Mouse (Mus musculus): ENCODE measurements at regions not wholly inside any gene's neighbourhood (a gene's known extent, or its start where the extent isn't known, plus 50 kb on each side); places are given as distances from the start of the nearest gene placed in this dataset.
"Not testable (repeated sequence)": the region's sequence is repeated elsewhere in the genome, so short reads cannot be mapped to it uniquely, and the experiment has no call there.

DNA sequence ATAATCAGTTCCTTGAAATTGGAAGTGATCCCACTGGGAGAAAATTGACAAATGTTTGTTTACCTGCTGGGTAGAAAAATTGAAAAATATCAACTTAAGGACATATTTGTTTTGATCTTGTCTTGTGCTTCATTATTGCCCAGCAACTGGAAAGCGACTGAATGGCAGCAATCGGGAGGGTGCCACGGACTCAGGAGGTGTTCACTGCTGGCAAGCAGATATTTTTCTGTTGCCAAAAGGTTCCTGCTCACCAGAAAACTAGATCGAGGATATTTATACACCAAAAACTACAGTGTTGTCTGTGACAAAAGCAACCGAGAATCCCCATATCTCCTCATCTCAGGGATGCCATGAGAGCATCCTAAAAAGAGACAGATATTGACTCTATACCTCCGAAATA is 71.4 kb downstream of the Gm21833 start:
- no peak for DNase-seq (ENCODE audit: low spot score in 2 of 2)

DNA sequence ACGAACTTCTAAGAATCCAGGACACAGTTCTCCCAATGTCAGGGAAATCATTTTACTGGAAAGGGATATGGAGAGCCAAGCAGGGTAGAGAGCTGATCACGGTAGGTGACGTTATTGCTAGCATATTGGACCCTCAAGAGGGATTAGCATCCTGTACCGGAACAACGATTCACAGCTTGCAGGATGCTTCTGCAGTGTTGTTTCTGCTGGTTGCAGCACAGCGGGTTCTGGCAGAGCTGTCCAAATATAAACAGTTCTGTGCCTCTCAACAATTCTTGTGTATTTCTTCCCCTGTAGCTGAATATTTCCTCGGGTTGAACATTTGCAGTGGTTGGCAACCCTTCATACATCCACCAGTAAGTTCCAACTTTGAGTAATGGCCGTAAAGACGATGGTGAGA is 92.4 kb downstream of the Gm21833 start:
- DNase-seq (ENCODE audit: low spot score in 2 of 2): no peak

DNA sequence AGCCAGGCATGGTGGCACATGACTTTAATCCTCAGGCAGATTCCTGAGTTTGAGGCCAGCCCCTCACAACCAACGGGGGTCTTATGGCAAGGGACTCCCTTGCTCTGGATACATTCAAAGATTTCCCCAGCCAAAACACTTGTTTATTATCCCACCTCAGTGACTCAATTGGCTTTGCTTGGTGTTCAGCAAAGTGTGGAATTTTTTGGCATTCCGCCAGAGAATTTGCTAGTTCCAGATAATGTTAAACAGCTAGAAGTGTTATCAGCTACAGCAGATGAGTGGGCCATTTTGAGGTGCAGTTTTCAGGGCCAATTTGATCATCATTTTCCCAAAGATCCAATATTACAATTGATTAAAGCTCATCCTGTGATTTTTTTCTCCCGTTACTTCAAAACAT is 130.8 kb downstream of the Gm21833 start:
- DNase-seq (ENCODE audit: low spot score in 2 of 2): not testable (repeated sequence)

DNA sequence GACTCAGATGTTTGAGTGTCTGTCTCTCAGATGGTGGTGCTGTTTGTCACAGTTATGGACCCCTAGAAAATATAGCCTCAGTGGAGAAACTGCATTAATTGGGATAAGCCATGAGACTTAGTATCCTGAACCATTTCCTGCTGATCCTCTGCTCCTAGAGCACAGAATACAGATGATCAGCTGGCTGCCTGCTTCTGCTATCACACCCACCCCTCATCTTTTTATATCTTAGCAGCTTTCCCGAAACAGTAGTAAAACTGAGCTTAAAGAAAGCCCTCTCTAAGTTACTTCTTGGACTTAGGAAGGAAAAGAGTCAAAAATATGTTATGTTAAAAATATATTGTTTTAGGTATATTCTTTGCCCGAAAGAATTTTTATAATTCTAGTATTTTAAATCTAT is 163.5 kb downstream of the Gm21833 start:
- no peak for DNase-seq (ENCODE audit: low spot score in 2 of 2)

DNA sequence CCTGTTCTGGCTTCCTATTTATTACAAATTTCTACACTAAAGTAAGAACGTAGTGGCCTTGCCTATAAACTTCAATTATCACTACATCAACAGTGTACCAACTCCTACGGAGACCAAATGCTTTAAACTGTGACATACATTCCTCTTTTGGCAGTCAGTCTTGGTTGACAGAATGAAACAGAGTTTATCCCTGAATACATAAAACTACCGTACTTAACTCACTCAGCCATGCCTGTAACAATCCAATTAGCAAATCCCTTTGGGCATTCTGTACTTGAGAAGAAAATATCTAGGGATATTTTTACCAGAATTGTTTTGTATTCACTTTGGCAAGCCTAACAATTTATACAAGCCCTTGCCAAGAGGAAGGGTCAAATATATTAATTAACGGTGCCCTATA is 169.7 kb downstream of the Gm21833 start:
- no peak for DNase-seq (ENCODE audit: low spot score in 2 of 2)

DNA sequence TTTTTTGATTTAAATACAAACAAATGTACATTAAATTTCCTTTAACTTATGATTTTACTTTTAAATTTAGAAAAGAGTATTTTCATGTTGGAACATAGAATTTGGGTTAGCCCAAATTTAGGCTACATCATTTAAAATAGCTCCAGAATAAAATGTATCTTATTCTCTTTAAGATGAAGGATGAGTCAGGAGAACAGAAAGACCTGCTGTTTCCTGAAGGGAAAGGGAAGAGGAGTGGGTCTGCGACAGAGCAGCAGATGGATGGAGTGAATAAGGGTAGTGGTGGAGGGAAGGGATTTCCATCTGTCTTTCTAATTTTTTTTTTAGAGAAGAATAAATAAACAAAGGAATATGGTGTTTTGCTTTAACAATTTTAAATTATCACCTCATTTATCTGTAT is 193.1 kb downstream of the Gm21833 start:
- no peak for DNase-seq (ENCODE audit: low spot score in 2 of 2)

DNA sequence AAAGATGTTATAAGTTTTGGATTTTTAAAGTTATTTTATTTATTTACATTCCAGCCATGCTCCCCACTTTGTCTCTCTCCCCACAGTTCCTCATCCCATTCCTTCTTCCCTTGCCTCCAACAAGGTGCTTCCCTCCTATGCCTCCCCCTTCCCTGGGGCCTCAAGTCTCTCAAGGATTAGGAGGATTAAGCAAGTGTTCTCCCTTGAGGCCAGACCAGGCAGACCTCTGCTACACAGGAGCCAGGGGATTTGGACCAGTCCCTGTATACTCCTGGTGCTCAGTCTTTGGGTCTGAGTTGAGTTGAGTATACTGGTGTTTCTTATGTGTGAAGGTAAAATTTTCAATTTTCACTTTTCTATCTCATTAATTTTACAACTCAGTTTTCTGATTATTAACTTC is 235.2 kb downstream of the Gm21833 start:
- no peak for DNase-seq (ENCODE audit: low spot score in 2 of 2)

DNA sequence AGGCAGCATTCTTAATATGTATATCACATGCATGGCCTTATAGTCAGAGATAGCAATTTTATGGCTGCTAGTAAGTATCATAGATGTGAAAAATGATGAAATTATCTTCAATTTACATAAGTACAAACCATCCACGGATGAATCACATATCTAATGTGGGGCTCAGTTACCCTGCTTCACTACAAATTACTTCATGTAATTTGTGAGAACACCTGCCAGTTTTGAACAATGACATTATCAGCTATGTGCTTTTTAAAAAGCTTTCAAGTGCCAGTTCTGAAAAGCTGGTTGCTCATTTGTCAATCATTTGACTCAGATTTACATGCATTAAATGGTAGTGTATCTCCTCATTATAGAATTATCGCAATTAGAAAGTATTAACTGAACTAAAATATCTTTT is 243.3 kb downstream of the Gm21833 start:
- DNase-seq (ENCODE audit: low spot score in 2 of 2): no peak

DNA sequence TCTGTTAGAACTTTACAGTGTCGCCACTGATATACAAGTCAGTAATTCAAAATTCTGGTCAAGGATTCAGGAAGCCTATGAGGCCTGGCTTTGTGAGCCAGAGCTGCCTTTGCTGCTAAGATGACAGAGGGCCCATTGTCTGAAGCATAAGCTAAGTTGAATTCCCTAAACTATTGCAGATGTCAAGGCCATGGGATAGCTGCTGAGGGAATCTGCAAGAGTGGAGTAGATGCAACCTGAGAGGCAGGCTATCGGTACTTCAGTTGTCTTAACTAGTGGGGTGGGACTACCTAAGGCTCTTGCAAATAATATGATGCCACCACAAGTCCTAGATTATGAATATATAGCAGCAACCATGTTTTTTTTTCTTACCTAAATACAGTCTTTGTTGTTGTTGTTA is 263.9 kb downstream of the Gm21833 start:
- DNase-seq (ENCODE audit: low spot score in 2 of 2): no peak

DNA sequence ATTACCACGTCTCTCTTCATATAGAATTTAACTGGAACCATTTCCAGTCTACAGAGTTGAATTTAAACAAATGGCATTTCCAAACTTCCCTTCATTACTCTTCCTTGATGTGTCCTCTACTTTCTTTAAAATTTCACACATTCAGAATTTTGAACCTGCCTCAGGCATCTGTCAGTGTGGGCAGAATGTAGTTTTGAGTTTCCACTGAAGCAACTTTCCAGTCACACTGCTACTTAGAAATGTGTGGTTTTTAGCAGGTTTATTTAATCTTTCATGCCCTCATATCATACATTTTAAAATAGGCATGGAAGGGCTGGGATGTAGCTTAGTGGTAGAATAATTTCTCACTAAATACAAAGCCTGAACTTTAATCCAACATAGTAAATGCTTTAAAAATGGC is 282.9 kb downstream of the Gm21833 start:
- no peak for DNase-seq (ENCODE audit: low spot score in 2 of 2)

DNA sequence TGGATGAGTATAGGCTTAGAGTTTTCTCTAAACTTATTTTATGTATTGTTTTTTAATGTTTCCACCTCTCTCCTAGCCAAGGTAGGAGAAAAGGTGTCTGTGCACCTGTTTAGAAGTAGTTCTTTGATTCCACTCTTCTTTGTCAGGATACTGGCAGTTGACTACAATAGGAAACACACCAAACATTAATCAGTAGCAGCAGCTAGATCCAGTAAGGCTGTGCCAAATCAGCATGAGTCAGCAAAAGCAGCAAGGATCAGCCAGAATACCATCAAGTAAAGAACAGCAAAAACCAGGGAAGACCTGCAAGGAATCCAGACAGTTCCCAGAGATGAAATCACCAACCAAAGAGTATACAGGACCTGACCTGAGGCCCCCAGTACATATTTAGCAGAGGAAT is 303.7 kb downstream of the Gm21833 start:
- no peak for DNase-seq (ENCODE audit: low spot score in 2 of 2)

DNA sequence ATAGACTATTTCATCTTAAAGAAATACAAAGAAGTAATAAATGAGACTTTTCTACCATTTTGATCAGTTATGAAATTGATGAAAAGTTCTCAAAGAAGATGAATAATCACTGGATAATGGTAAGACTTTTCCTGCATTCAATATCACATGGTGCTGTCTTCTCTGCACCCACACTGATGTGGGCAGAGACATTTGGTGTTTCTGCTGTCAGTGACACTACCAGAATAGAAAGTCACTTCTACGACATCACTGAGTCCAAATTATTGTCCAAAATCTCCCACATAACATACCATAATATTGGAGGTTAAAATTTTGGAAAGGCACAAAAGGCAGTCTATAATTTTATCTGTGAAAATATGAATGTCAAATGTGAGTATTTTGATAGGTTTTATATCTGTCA is 344.8 kb downstream of the Gm21833 start:
- no peak for DNase-seq (ENCODE audit: low spot score in 2 of 2)

DNA sequence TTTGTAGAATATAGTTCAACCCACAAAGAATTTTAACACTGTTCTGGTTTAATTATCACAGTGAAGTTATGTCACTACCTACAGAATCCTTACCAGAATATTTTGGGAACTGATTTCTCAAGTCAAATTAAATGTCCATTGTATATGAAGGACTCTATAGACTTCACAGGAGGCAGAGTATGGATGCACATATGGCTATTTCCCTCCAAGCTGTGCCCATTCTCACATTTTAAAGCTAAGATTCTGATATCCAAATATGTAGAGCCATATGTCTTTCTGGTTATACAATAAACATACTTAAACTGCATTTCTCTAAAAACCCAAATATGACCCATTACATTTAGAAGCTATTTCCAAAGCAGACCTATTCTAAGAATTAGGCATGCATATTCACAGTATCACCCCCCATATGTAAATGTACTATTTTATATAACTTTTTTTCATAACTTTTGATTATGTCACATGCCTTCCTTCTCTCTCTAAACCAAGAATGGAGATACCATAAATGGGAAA is 365.3 kb downstream of the Gm21833 start:
- peak in 1 of 2 experiments; percentile 5 for DNase-seq (ENCODE audit: low spot score in 2 of 2)

DNA sequence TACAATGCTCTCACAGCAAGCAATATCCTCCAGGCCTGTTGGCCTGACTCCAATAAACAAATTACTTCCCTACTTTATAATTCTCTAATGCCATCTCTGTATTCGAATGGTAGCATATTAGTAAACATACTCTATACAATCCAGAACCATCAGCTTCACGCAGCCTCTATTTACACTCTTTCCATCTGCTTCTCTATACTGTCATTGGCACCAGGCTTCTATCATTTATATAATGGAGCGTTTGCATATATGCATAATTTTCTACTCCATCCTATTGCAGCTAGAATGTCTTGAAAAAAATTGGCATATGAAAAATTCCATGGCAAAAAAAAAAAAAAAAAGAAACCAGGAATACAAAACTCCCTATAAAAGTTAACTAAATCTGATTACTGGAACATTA is 369.6 kb downstream of the Gm21833 start:
- no peak for DNase-seq (ENCODE audit: low spot score in 2 of 2)
